Mouse (Mus musculus): ENCODE results near the gene Pappa2. TPM values are rescaled to one million over a fixed set of nuclear protein-coding genes. Genes with fewer than 3 reads are reported as not detected.

The Pappa2 gene
- polyA plus RNA-seq, 1 experiment from 2014 or later: 0.97 TPM

DNA sequence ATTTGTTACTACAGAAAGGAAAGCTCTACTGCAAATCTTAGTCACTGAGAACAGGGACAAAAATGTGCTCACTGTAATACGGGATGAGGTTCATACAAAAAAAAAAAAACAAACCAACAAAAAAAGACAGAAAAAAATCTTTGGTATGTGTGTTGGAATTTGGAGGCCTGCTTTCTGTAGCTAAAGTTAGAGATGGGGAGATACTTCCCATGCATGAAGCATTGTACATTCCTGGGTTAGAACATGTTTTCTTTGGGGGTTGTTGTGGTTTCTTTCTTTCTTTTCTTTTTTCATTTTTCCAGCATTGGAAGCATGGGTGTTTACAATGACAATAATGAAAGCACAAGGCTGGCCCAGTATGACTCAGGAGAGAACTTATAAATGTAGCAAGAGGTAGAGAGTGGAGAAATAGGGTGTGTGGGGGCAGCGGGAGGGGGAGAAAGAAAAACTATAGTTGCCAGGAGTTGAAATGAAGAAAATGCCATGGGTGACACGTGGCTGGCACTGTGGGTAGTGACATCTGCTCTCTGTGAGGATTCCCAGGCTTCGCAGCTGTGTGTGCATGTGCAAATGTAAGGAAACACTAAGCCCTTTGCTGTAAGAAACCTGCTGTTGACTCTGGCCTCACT lies 247.3 kb downstream of the Pappa2 start:
- Histone ChIP-seq H3K27ac (replicated peaks) (no peak overlapping the region), H3K4me1 (replicated peaks; ENCODE audit: control insufficient read depth, insufficient read depth) (no peaks in the 10 kb centered on the region), H3K4me3 (ENCODE audit: low read depth, low read length) (no peak overlapping the region), H3K4me2 (replicated peaks; ENCODE audit: low read depth) (no peak overlapping the region), H3K36me3 (ENCODE audit: control insufficient read depth, insufficient read depth, low read length) (no peaks in the 10 kb centered on the region), H3K27me3 (ENCODE audit: control insufficient read depth, insufficient read depth, low read length) (no peaks in the 10 kb centered on the region), H3K9me3 (ENCODE audit: control insufficient read depth, low read length) (no peaks in the 10 kb centered on the region), H3K9ac (ENCODE audit: low read length) (no peak overlapping the region)
- WGBS: 52% methylated on average over 4 of the region's 4 CpGs
- DNase-seq (ENCODE audit: low spot score) (no peak), ATAC-seq (ENCODE audit: low FRiP score, low TSS enrichment) (no peak)
- no peak for TF ChIP-seq EP300 (optimal IDR thresholded peaks at IDR 0.05)
- no peak for TF ChIP-seq CTCF (IDR thresholded peaks at IDR 0.05; ENCODE audit: low read depth)

DNA sequence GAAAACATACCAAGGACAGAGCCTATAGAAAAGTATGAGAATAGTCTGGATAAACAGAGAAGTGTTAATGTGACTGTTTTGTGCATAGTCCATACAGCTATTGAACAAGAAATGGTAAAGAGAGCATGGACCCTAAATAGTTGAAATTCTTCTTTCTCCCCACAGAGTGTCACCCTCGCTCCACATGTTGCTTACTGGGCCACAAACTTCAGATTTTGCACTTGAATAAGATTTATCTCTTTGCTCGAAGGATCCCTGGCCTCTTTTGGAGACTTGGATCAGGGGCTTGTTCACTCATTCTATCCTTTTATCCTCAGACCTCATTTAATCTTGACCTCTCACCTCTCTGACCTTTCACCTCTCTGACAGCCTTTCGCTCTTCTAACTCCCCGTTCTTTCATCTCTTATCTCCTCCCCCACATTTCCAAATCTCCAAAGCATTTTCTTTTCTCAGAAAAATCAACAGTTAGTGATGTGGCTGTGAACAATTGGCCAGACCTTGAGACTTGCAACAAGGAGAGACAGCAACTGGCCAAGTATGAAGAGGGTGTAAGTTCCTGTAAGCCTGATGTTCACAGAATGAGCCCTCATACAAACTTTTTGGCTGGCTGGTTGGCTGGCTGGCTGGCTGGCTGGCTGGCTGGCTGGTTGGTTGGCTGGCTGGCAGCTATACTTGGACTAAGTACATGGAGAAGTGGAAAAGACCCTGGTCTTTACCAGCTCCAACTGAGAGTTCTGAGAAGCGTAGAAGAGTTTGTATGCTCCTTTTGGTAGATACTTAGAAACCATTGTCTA lies 266.8 kb downstream of the Pappa2 start:
- H3K27ac ChIP-seq (replicated peaks): no peak overlapping the region
- no peak for ATAC-seq (ENCODE audit: low FRiP score, low TSS enrichment)
- H3K4me3 ChIP-seq (ENCODE audit: low read depth, low read length): no peak overlapping the region
- DNase-seq (ENCODE audit: low spot score): no peak
- WGBS: 30% methylated on average over 5 of the region's 5 CpGs
- TF ChIP-seq CTCF (IDR thresholded peaks at IDR 0.05; ENCODE audit: low read depth): peak; percentile 80
- no peak for TF ChIP-seq EP300 (optimal IDR thresholded peaks at IDR 0.05)
- H3K9ac ChIP-seq (ENCODE audit: low read length): no peak overlapping the region
- H3K4me2 ChIP-seq (replicated peaks; ENCODE audit: low read depth): no peak overlapping the region
- H3K9me3 ChIP-seq (ENCODE audit: control insufficient read depth, low read length): no peaks in the 10 kb centered on the region
- H3K27me3 ChIP-seq (ENCODE audit: control insufficient read depth, insufficient read depth, low read length): no peaks in the 10 kb centered on the region
- H3K36me3 ChIP-seq (ENCODE audit: control insufficient read depth, insufficient read depth, low read length): no peaks in the 10 kb centered on the region
- no peaks in the 10 kb centered on the region for H3K4me1 ChIP-seq (replicated peaks; ENCODE audit: control insufficient read depth, insufficient read depth)

GRCm38 (mm10) chr1:158701336-158701735 lies 279.0 kb downstream of the Pappa2 start:
- no peak for ATAC-seq (ENCODE audit: low FRiP score, low TSS enrichment)
- TF ChIP-seq CTCF (IDR thresholded peaks at IDR 0.05; ENCODE audit: low read depth) (no peak), EP300 (optimal IDR thresholded peaks at IDR 0.05) (no peak)
- H3K9ac ChIP-seq (ENCODE audit: low read length): no peak overlapping the region
- 37% methylated on average over 1 of the region's 1 CpGs for WGBS
- H3K9me3 ChIP-seq (ENCODE audit: control insufficient read depth, low read length): no peaks in the 10 kb centered on the region
- H3K4me3 ChIP-seq (ENCODE audit: low read depth, low read length): no peak overlapping the region
- no peaks in the 10 kb centered on the region for H3K36me3 ChIP-seq (ENCODE audit: control insufficient read depth, insufficient read depth, low read length)
- no peaks in the 10 kb centered on the region for H3K27me3 ChIP-seq (ENCODE audit: control insufficient read depth, insufficient read depth, low read length)
- H3K27ac ChIP-seq (replicated peaks): no peak overlapping the region
- DNase-seq (ENCODE audit: low spot score): no peak
- no peak overlapping the region for H3K4me2 ChIP-seq (replicated peaks; ENCODE audit: low read depth)
- no peaks in the 10 kb centered on the region for H3K4me1 ChIP-seq (replicated peaks; ENCODE audit: control insufficient read depth, insufficient read depth)

GRCm38 (mm10) chr1:158700147-158700546 lies 280.1 kb downstream of the Pappa2 start:
- Histone ChIP-seq H3K27ac (replicated peaks) (no peak overlapping the region), H3K4me2 (replicated peaks; ENCODE audit: low read depth) (no peak overlapping the region), H3K36me3 (ENCODE audit: control insufficient read depth, insufficient read depth, low read length) (no peaks in the 10 kb centered on the region), H3K4me1 (replicated peaks; ENCODE audit: control insufficient read depth, insufficient read depth) (no peaks in the 10 kb centered on the region), H3K9me3 (ENCODE audit: control insufficient read depth, low read length) (no peaks in the 10 kb centered on the region), H3K9ac (ENCODE audit: low read length) (no peak overlapping the region), H3K27me3 (ENCODE audit: control insufficient read depth, insufficient read depth, low read length) (no peaks in the 10 kb centered on the region), H3K4me3 (ENCODE audit: low read depth, low read length) (no peak overlapping the region)
- DNase-seq (ENCODE audit: low spot score) (no peak), ATAC-seq (ENCODE audit: low FRiP score, low TSS enrichment) (no peak)
- 63% methylated on average over 2 of the region's 2 CpGs for WGBS
- TF ChIP-seq EP300 (optimal IDR thresholded peaks at IDR 0.05) (no peak), CTCF (IDR thresholded peaks at IDR 0.05; ENCODE audit: low read depth) (no peak)

GRCm38 (mm10) chr1:158699276-158699675 lies 281.0 kb downstream of the Pappa2 start:
- 77% methylated on average over 2 of the region's 2 CpGs for WGBS
- Histone ChIP-seq H3K9ac (ENCODE audit: low read length) (no peak overlapping the region), H3K27me3 (ENCODE audit: control insufficient read depth, insufficient read depth, low read length) (no peaks in the 10 kb centered on the region), H3K4me3 (ENCODE audit: low read depth, low read length) (no peak overlapping the region), H3K4me2 (replicated peaks; ENCODE audit: low read depth) (no peak overlapping the region), H3K9me3 (ENCODE audit: control insufficient read depth, low read length) (no peaks in the 10 kb centered on the region), H3K4me1 (replicated peaks; ENCODE audit: control insufficient read depth, insufficient read depth) (no peaks in the 10 kb centered on the region), H3K27ac (replicated peaks) (no peak overlapping the region), H3K36me3 (ENCODE audit: control insufficient read depth, insufficient read depth, low read length) (no peaks in the 10 kb centered on the region)
- no peak for DNase-seq (ENCODE audit: low spot score)
- no peak for ATAC-seq (ENCODE audit: low FRiP score, low TSS enrichment)
- TF ChIP-seq EP300 (optimal IDR thresholded peaks at IDR 0.05): no peak
- TF ChIP-seq CTCF (IDR thresholded peaks at IDR 0.05; ENCODE audit: low read depth): no peak

All from stomach, postnatal 0 days (tissue).